Mouse (Mus musculus) hindbrain, embryonic 10.5 days (tissue): ENCODE data around the gene Spag7. TPM values are rescaled to one million over a fixed set of nuclear protein-coding genes. Genes with fewer than 3 reads are reported as not detected.

Experiments used
- DNase-seq: peaks from one replicate; pipeline ENCODE4 v3.0.0-alpha.2; 2017; ENCODE audit warnings: low spot score
- H3K27ac ChIP-seq: fragments of 300-500 bp; sonication (generic); 2 replicates; pipeline ENCODE4 v1.5.1; 2016; ENCODE audit warnings: mild to moderate bottlenecking, moderate library complexity
- H3K27me3 ChIP-seq: fragments of 300-500 bp; sonication (generic); 2 replicates; pipeline ENCODE4 v1.6.1; 2016; ENCODE audit warnings: mild to moderate bottlenecking; ENCODE audit not compliant: poor library complexity, insufficient read depth, severe bottlenecking
- H3K36me3 ChIP-seq: fragments of 300-500 bp; sonication (generic); 2 replicates; pipeline ENCODE4 v1.6.1; 2016; ENCODE audit warnings: mild to moderate bottlenecking, moderate library complexity
- H3K4me1 ChIP-seq: fragments of 300-500 bp; sonication (generic); replicated peaks from 2 replicates; pipeline ENCODE4 v1.6.1; 2016; ENCODE audit warnings: mild to moderate bottlenecking
- H3K4me3 ChIP-seq: fragments of 300-500 bp; sonication (generic); 2 replicates; pipeline ENCODE4 v1.5.1; 2016; ENCODE audit warnings: mild to moderate bottlenecking, moderate library complexity
- H3K9me3 ChIP-seq: fragments of 300-500 bp; sonication (generic); 2 replicates; pipeline ENCODE4 v1.6.1; 2016; ENCODE audit warnings: mild to moderate bottlenecking, moderate library complexity
- WGBS: fragments of 180-500 bp; shearing (Covaris S2); methylation state at CpG from one replicate; pipeline ENCODE4 v1.1.7; 2016; 5-methylcytosine and 5-hydroxymethylcytosine counted together
- polyA plus RNA-seq: library from polyadenylated mRNA; unstranded; fragments of >200 nt; fragmentation: Nextera tagmentation; extraction: Ambion mirVana; gene quantifications from 2 replicates; pipeline ENCODE4 v1.2.1, GENCODE M21; 2016

Spag7 gene
- polyA plus RNA-seq, 1 experiment from 2014 or later, result 185 TPM

DNA sequence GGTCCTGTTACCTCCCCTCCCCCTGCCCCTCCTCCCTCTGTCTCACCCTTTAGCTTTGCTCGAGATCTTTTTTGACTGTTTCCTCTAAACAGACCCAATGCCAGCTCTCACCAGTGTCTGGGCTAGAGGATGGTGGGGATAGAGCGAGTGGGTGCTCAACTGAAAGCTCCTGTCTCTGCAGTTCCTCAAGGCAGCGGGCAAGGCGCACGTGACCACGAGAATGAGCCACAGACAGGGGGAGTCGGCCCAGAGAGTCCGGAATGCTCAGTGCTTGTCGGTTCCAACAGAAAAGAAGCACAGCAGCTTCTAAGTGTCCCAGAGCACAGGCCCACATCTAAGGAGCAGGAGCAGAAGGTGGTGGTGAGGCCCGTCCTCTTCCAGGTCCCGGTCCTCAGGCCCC lies 5.3 kb upstream of the Spag7 start:
- no peak overlapping the region for H3K4me3 ChIP-seq
- peaks cover 63% of the 10 kb centered on the region for H3K36me3 ChIP-seq
- DNase-seq, result no peak
- H3K27me3 ChIP-seq, result no peaks in the 10 kb centered on the region
- peaks cover 37% of the 10 kb centered on the region for H3K4me1 ChIP-seq
- 65% methylated on average over 11 of the region's 11 CpGs for WGBS
- no peaks in the 10 kb centered on the region for H3K9me3 ChIP-seq
- H3K27ac ChIP-seq, result 0 out of 2 replicates have a peak overlapping the region, but pooled peaks have one; percentile 30

- no peaks in the 10 kb centered on the region for H3K27me3 ChIP-seq
- H3K4me3 ChIP-seq, result no peak overlapping the region
- WGBS, result 55% methylated on average over 6 of the region's 6 CpGs
- no peak for DNase-seq
- H3K9me3 ChIP-seq, result no peaks in the 10 kb centered on the region
- peak overlapping the region; percentile 30; the same call in 1 of the 2 replicates for H3K27ac ChIP-seq
- peaks cover 38% of the 10 kb centered on the region for H3K4me1 ChIP-seq
- H3K36me3 ChIP-seq, result peaks cover 58% of the 10 kb centered on the region
Observed at GRCm38 (mm10) chr11:70674014-70674413, 4.8 kb upstream of the Spag7 start.

- peak overlapping the region; percentile 80; the same call in 1 of the 2 replicates for H3K4me3 ChIP-seq
- H3K36me3 ChIP-seq, result peaks cover 58% of the 10 kb centered on the region
- DNase-seq, result no peak
- H3K27me3 ChIP-seq, result no peaks in the 10 kb centered on the region
- peaks cover 43% of the 10 kb centered on the region for H3K4me1 ChIP-seq
- H3K9me3 ChIP-seq, result no peaks in the 10 kb centered on the region
- no peak overlapping the region for H3K27ac ChIP-seq
- 83% methylated on average over 16 of the region's 16 CpGs for WGBS
Observed at GRCm38 (mm10) chr11:70671333-70672047, 2.3 kb upstream of the Spag7 start.

GRCm38 (mm10) chr11:70670483-70670882 lies 1.3 kb upstream of the Spag7 start:
- Histone ChIP-seq H3K27ac (peak overlapping the region; percentile 96), H3K4me1 (peaks cover 43% of the 10 kb centered on the region), H3K9me3 (no peaks in the 10 kb centered on the region), H3K36me3 (peaks cover 56% of the 10 kb centered on the region), H3K4me3 (peak overlapping the region; percentile 80), H3K27me3 (no peaks in the 10 kb centered on the region)
- WGBS, result 47% methylated on average over 14 of the region's 14 CpGs
- DNase-seq, result no peak

DNA sequence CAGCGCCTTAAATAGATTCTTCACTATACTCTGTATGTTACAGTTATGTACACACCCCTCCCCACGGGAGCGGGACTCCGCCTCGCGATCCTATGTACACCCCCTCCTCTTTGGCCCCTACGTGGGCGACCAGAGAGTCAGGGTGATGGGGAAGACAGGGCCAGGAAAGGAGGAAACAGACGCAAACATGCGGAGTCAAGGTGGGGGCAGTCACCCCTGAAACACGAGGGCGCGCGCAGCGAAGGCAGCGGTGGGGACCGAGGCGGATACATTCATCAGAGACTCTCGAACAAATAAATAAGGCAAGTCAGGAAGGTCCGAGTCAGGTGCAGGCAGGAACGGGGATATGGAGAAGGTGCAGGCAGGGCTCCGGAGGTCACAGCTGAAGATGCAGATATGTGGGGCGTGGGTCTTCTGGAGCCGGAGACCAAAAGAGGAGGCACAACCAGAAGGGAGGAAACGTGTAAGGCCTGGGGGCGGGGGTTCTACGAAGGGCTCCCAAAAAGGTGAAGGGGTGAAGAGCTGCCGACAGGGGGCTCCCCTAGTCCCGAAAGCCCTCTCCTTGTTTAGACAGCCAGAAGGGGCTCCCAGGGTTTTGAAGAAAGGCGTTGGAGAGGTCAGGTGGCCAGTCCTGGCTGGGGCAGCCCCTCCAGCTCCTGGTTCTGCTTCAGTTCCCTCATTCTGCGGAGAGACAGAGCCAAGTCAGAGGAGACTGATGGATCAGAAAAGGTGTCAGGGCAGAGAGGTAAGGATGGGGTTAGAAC lies 548 bp upstream of the Spag7 start:
- no peaks in the 10 kb centered on the region for H3K27me3 ChIP-seq
- H3K4me1 ChIP-seq, result peaks cover 43% of the 10 kb centered on the region
- H3K9me3 ChIP-seq, result no peaks in the 10 kb centered on the region
- H3K36me3 ChIP-seq, result peaks cover 57% of the 10 kb centered on the region
- WGBS, result under 1% methylated on average over 31 of the region's 31 CpGs
- H3K4me3 ChIP-seq, result peak overlapping the region; percentile 80
- peak overlapping the region; percentile 96 for H3K27ac ChIP-seq
- peak; percentile 83 for DNase-seq

GRCm38 (mm10) chr11:70668335-70668770 lies 863 bp downstream of the Spag7 start:
- Histone ChIP-seq H3K27me3 (no peaks in the 10 kb centered on the region), H3K27ac (peak overlapping the region; percentile 96), H3K4me3 (peak overlapping the region; percentile 80), H3K4me1 (peaks cover 39% of the 10 kb centered on the region), H3K9me3 (no peaks in the 10 kb centered on the region), H3K36me3 (peaks cover 60% of the 10 kb centered on the region)
- DNase-seq, result no peak
- WGBS, result under 1% methylated on average over 15 of the region's 15 CpGs

GRCm38 (mm10) chr11:70667271-70668150 lies 1.7 kb downstream of the Spag7 start:
- no peaks in the 10 kb centered on the region for H3K27me3 ChIP-seq
- H3K4me3 ChIP-seq, result peak overlapping the region; percentile 80
- 77% methylated on average over 14 of the region's 14 CpGs for WGBS
- H3K27ac ChIP-seq, result peak overlapping the region; percentile 96
- no peaks in the 10 kb centered on the region for H3K9me3 ChIP-seq
- no peak for DNase-seq
- peaks cover 39% of the 10 kb centered on the region for H3K4me1 ChIP-seq
- H3K36me3 ChIP-seq, result peaks cover 64% of the 10 kb centered on the region

DNA sequence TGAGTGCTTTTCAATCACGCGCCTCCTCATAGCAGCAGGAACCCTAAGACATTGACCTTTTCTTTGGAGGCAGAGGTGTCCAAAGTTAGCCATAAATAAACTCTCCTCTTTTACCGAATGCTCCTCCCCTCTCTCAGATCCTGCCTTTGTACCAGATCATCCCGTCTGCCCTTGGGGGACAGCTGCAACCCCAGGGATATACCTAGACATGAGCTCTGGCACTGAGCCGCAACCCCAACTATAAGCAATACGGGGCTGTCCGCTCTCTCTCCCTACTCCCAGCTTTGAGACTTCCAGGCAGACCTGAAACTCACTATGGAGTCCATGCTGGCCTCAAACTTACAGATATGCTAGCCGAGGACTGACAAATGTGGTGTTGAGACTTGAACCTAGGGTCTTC lies 2.5 kb downstream of the Spag7 start:
- Histone ChIP-seq H3K4me1 (peaks cover 39% of the 10 kb centered on the region), H3K4me3 (no peak overlapping the region), H3K27me3 (no peaks in the 10 kb centered on the region), H3K36me3 (peaks cover 64% of the 10 kb centered on the region), H3K27ac (no peak overlapping the region), H3K9me3 (no peaks in the 10 kb centered on the region)
- 93% methylated on average over 8 of the region's 8 CpGs for WGBS
- no peak for DNase-seq

DNA sequence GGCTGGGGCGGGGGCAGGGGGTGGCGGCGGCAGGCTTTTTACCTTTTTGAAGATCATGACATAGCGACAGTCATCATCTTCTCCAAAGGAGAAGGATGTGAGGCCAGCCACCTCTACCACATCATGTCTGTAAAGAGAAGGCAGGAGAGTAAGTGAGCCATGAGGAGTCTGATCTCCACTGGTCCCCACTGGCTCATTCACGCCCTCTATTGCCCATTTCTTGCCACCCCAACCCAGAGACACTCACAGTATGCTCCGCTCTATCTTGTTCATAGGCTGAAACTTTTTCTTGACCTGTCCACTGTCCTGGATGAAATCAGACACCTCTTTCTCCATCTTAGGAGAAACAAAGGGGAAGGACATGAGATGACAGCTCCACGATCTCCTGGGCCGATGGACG lies 4.5 kb downstream of the Spag7 start:
- Histone ChIP-seq H3K4me3 (no peak overlapping the region), H3K9me3 (no peaks in the 10 kb centered on the region), H3K27ac (no peak overlapping the region), H3K4me1 (peaks cover 24% of the 10 kb centered on the region), H3K36me3 (peaks cover 75% of the 10 kb centered on the region), H3K27me3 (no peaks in the 10 kb centered on the region)
- DNase-seq, result no peak
- 94% methylated on average over 9 of the region's 9 CpGs for WGBS

DNA sequence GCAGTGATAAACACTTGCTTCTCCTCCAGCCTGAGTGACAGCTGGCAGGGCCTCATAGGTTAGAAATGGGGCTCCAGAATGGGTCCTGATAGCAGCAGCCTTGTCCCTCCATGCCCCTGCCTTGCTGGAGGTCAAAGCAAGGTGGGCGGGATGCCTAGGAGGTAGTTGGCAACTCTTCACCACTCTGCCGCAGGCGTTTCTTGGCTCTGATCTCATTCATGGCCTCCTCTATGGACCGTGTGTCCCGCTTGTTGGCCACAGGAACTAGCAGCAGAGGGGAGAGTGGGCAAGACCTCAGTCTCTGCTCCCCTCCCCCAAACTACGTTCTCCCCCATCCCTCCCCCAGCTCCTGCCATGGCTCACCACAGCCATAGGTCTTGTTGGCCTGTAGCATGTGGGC lies 5.3 kb downstream of the Spag7 start:
- Histone ChIP-seq H3K27ac (no peak overlapping the region), H3K4me3 (no peak overlapping the region)

DNA sequence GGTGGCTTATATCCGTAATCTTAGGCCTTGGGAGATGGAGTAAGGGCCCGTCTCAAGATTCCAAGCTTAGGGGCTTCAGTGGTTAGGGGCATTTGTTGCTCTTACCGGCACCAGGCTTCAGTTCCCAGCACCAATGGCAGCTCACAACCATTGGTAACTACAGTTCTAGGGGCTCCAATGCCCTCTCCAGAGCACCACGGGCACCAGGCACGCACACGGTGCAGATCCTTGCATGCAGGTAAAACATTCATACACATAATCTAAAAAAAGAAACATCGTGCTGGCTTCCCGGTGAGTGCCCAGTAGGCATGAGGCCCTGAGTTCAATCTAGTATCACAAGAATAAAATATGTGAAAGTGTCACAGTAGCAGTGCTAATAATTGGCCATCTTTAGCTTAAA lies 6.1 kb downstream of the Spag7 start:
- H3K27ac ChIP-seq, result no peak overlapping the region
- no peaks in the 10 kb centered on the region for H3K9me3 ChIP-seq
- peaks cover 28% of the 10 kb centered on the region for H3K4me1 ChIP-seq
- H3K4me3 ChIP-seq, result no peak overlapping the region
- H3K36me3 ChIP-seq, result peaks cover 78% of the 10 kb centered on the region
- DNase-seq, result no peak
- 92% methylated on average over 8 of the region's 8 CpGs for WGBS
- H3K27me3 ChIP-seq, result no peaks in the 10 kb centered on the region

More for the DNA sequence above, 5.3 kb downstream of the Spag7 start:
- Histone ChIP-seq H3K36me3 (peaks cover 78% of the 10 kb centered on the region), H3K4me1 (peaks cover 22% of the 10 kb centered on the region), H3K27me3 (no peaks in the 10 kb centered on the region), H3K9me3 (no peaks in the 10 kb centered on the region)
- WGBS, result 98% methylated on average over 6 of the region's 6 CpGs
- no peak for DNase-seq

GRCm38 (mm10) chr11:70660571-70660970 lies 8.6 kb downstream of the Spag7 start:
- Histone ChIP-seq H3K4me1 (peaks cover 43% of the 10 kb centered on the region), H3K27me3 (no peaks in the 10 kb centered on the region), H3K4me3 (no peak overlapping the region), H3K9me3 (no peaks in the 10 kb centered on the region), H3K27ac (no peak overlapping the region), H3K36me3 (peaks cover 59% of the 10 kb centered on the region)
- no peak for DNase-seq
- WGBS, result 89% methylated on average over 8 of the region's 8 CpGs
